Mouse (Mus musculus): Measurements from ENCODE around the gene Tbc1d30.

- TF ChIP-seq POLR2A (IDR thresholded peaks at IDR 0.05; ENCODE audit: borderline replicate concordance, insufficient read depth, low read length) (peak; percentile 90), CTCF (IDR thresholded peaks at IDR 0.05; ENCODE audit: borderline replicate concordance, insufficient read depth, low read depth, low read length) (no peak)
Observed at GRCm38 (mm10) chr10:121364801-121365564, 13.9 kb upstream of the Tbc1d30 start, which contains the start of gene Gns.

Measured in cerebellum, adult 2 months (tissue).